25 mouse cellular contexts compared by ENCODE assay signal in the genomic region with DNA sequence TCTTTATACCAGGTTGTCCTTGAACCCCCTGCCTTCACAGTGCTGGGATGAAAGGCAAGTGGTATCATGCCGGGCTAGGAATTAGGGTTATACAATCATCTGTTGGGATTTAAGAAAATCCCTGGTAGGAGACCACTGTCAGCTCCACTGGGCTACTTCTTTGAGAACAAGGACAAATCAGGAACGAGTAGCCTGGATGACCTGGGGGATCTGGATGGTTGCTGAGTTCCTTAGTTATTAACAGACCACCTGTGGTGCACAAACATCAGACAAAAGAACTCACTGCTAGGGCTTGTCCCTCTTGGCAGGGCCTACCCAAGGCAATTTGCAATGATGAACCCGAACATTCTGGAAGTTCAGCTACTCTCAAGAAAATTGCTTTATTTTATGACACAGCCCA. TPM values are rescaled to one million over a fixed set of nuclear protein-coding genes. Genes with fewer than 3 reads are reported as not detected.
DNase-seq lines count a peak whose midpoint lies in the region; ATAC-seq lines count a peak whose summit lies in the region.
"Had no signal": no experiment of that assay in that cellular context is flagged by ENCODE, and none has a peak within 500 bp of the region (broad histone marks: within the 10 kb centered on the region; RNA-seq: fewer than 3 reads in every experiment).

No protein-coding gene starts in this region.

- H3K4me1 ChIP-seq in heart, embryonic 11.5 days (ENCODE audit: control insufficient read depth, insufficient read depth, low read length): no peaks in the 10 kb centered on the region

- H3K36me3 ChIP-seq in heart, embryonic 11.5 days (ENCODE audit: control insufficient read depth, insufficient read depth, low read length): no peaks in the 10 kb centered on the region
- H3K36me3 ChIP-seq: G1E had no signal

- no peaks in the 10 kb centered on the region for H3K27me3 ChIP-seq in heart, embryonic 11.5 days (ENCODE audit: control insufficient read depth, insufficient read depth, low read length)
- H3K27me3 ChIP-seq: CH12.LX had no signal

- no peak overlapping the region for H3K4me3 ChIP-seq in heart, embryonic 11.5 days (ENCODE audit: low read depth, low read length)

- 65% methylated on average over 3 of the region's 3 CpGs for WGBS in heart, embryonic 11.5 days (ENCODE audit: insufficient replicate concordance)

- H3K4me2 ChIP-seq in heart, embryonic 11.5 days: no peak overlapping the region

- DNase-seq in ES-CJ7 (ENCODE audit: low read depth, low spot score) (peak; percentile 70), R1 (ENCODE audit: low read depth, low spot score) (peak; percentile 92), ZHBTc4 (ENCODE audit: low read depth, low spot score) (peak; percentile 54)
- no peak for DNase-seq in B cell, adult 2 months
- DNase-seq: adrenal gland, adult 2 months; adrenal gland, adult 8-10 months; adrenal gland, postnatal 10 days; adrenal gland, postnatal 14 days; adrenal gland, postnatal 25 days; adrenal gland, postnatal 36 days; cerebellum, adult 11 months; cerebellum, adult 11-12 months; cerebellum, adult 18-20 months; cerebellum, adult 2 months; cerebellum, adult 8-10 months; cerebellum, adult 9-10 months; cerebellum, adult 9-11 months; cerebellum, postnatal 10 days had no signal

- H3K9me3 ChIP-seq in heart, embryonic 11.5 days (replicated peaks; ENCODE audit: control insufficient read depth, low read length): no peaks in the 10 kb centered on the region
- H3K9me3 ChIP-seq: G1E had no signal

- no peak overlapping the region for H3K27ac ChIP-seq in heart, embryonic 11.5 days (ENCODE audit: low read depth, low read length)

- no peak for ATAC-seq in heart, embryonic 11.5 days (replicated peaks; ENCODE audit: insufficient number of reproducible peaks, low FRiP score, low TSS enrichment)
- ATAC-seq in activated CD4-positive, CD25-positive, alpha-beta regulatory T cell, adult 4 months: no peak
- ATAC-seq: CD4-positive, CD25-positive, alpha-beta regulatory T cell, adult 4 months; Patski had no signal

- no peak overlapping the region for H3K9ac ChIP-seq in heart, embryonic 11.5 days (ENCODE audit: low read depth, low read length)

RNA-seq across cellular contexts. Expression of a gene that starts 55.7 kb away (rescaled TPM):
- polyA plus RNA-seq in heart, embryonic 11.5 days (2014; fragmentation: Nextera tagmentation; extraction: Ambion mirVana): 4.2 and 4.3 TPM in 2 replicates
- polyA plus RNA-seq in activated CD4-positive, CD25-positive, alpha-beta regulatory T cell, adult 4 months (2017; shearing (Covaris generic)): not detected
- polyA plus RNA-seq: C2C12; CD4-positive, CD25-positive, alpha-beta regulatory T cell, adult 4 months; G1E; Patski had no signal

Comparison
In these comparisons a context has a peak if more than half of its experiments do, and no peak if none do; other contexts are left out.
1. DNase-seq: peak in ES-CJ7 (single experiment), R1 (single experiment) and ZHBTc4 (single experiment); none in B cell, adult 2 months (0 of 2).